Comparison of ENCODE assay signal across 14 mouse cellular contexts in the genomic region with DNA sequence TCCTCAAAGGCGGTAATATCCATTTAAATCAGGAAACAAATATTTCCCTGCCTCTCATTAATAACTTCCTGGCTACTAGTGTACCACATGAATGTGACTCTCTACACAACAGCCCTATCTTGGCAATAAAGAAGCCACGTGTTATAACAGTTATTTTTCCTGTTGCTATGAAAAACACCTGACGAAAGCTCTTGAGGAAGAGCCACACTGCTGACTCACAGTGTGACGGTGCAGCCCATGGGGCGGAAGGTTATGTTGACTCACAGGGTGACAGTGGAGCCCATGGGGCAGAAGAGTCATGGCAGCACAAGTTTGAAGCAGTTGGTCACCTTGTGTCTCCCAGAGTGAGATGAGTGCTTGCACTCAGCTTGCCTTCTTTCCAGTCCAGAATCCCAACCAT. TPM values are rescaled to one million over a fixed set of nuclear protein-coding genes. Genes with fewer than 3 reads are reported as not detected.
A peak's percentile ranks its signal among the peaks of the same experiment; 100 is the strongest.
DNase-seq lines count a peak whose midpoint lies in the region; ATAC-seq and TF ChIP-seq lines count a peak whose summit lies in the region.
"Had no signal": no experiment of that assay in that cellular context is flagged by ENCODE, and none has a peak within 500 bp of the region (broad histone marks: within the 10 kb centered on the region; RNA-seq: fewer than 3 reads in every experiment).

No protein-coding gene starts in this region.

- no peak overlapping the region for H3K4me2 ChIP-seq in liver, embryonic 15.5 days
- H3K4me2 ChIP-seq in stomach, postnatal 0 days (replicated peaks; ENCODE audit: low read depth) = no peak overlapping the region
- H3K4me2 ChIP-seq: forebrain, embryonic 12.5 days; neural tube, embryonic 13.5 days had no signal

- no peaks in the 10 kb centered on the region for H3K27me3 ChIP-seq in liver, embryonic 15.5 days
- H3K27me3 ChIP-seq in stomach, postnatal 0 days (ENCODE audit: control insufficient read depth, insufficient read depth, low read length) = no peaks in the 10 kb centered on the region
- H3K27me3 ChIP-seq: forebrain, embryonic 12.5 days; neural tube, embryonic 13.5 days had no signal

- no peak overlapping the region for H3K27ac ChIP-seq in liver, embryonic 15.5 days (replicated peaks)
- no peak overlapping the region for H3K27ac ChIP-seq in stomach, postnatal 0 days (replicated peaks)
- H3K27ac ChIP-seq: forebrain, embryonic 12.5 days; neural tube, embryonic 13.5 days had no signal

- ATAC-seq in common myeloid progenitor, adult 5-6 weeks (replicated peaks; ENCODE audit: low read depth, poor library complexity, severe bottlenecking) = peak; percentile 89
- peak; percentile 73 for ATAC-seq in liver, embryonic 15.5 days (ENCODE audit: insufficient read depth)
- peak; percentile 93 for ATAC-seq in stomach, postnatal 0 days (ENCODE audit: low FRiP score, low TSS enrichment)

- no peak overlapping the region for H3K4me3 ChIP-seq in liver, embryonic 15.5 days (replicated peaks)
- H3K4me3 ChIP-seq in stomach, postnatal 0 days (ENCODE audit: low read depth, low read length) = no peak overlapping the region
- H3K4me3 ChIP-seq: forebrain, embryonic 12.5 days; neural tube, embryonic 13.5 days had no signal

- TF ChIP-seq CTCF in stomach, postnatal 0 days (IDR thresholded peaks at IDR 0.05; ENCODE audit: low read depth) = no peak

- peak; percentile 13 for DNase-seq in urinary bladder, postnatal 25 days (ENCODE audit: low spot score)
- DNase-seq in urinary bladder, postnatal 10 days (ENCODE audit: low spot score) = no peak
- DNase-seq in stomach, postnatal 0 days (ENCODE audit: low spot score) = peak; percentile 45
- no peak for DNase-seq in layer of hippocampus, postnatal 36 days
- no peak for DNase-seq in kidney, postnatal 4 days
- DNase-seq in cerebellum, adult 8-10 months = no peak
- DNase-seq: gastrocnemius, postnatal 36 days; kidney, postnatal 10 days had no signal

- H3K36me3 ChIP-seq in liver, embryonic 15.5 days (replicated peaks) = no peaks in the 10 kb centered on the region
- H3K36me3 ChIP-seq in stomach, postnatal 0 days (ENCODE audit: control insufficient read depth, insufficient read depth, low read length) = no peaks in the 10 kb centered on the region
- H3K36me3 ChIP-seq: forebrain, embryonic 12.5 days; neural tube, embryonic 13.5 days had no signal

- H3K9me3 ChIP-seq in liver, embryonic 15.5 days (replicated peaks) = no peaks in the 10 kb centered on the region
- no peaks in the 10 kb centered on the region for H3K9me3 ChIP-seq in stomach, postnatal 0 days (ENCODE audit: control insufficient read depth, low read length)
- H3K9me3 ChIP-seq: forebrain, embryonic 12.5 days; neural tube, embryonic 13.5 days had no signal

- 30% methylated on average over 5 of the region's 5 CpGs for WGBS in liver, embryonic 15.5 days (ENCODE audit: insufficient replicate concordance)
- 47% methylated on average over 5 of the region's 5 CpGs for WGBS in stomach, postnatal 0 days

- no peak for TF ChIP-seq EP300 in stomach, postnatal 0 days (optimal IDR thresholded peaks at IDR 0.05)

- peaks cover 25% of the 10 kb centered on the region for H3K4me1 ChIP-seq in liver, embryonic 15.5 days (replicated peaks)
- no peaks in the 10 kb centered on the region for H3K4me1 ChIP-seq in stomach, postnatal 0 days (replicated peaks; ENCODE audit: control insufficient read depth, insufficient read depth)
- H3K4me1 ChIP-seq: forebrain, embryonic 12.5 days; neural tube, embryonic 13.5 days had no signal

- no peak overlapping the region for H3K9ac ChIP-seq in liver, embryonic 15.5 days
- no peak overlapping the region for H3K9ac ChIP-seq in stomach, postnatal 0 days (ENCODE audit: low read length)
- H3K9ac ChIP-seq: forebrain, embryonic 12.5 days; neural tube, embryonic 13.5 days had no signal

RNA-seq across cellular contexts. Expression of gene Gm11027, which starts 5.7 kb away (rescaled TPM):
- total RNA-seq in common myeloid progenitor, adult 5-6 weeks (2017) = not detected in 2 replicates
- polyA plus RNA-seq in liver, embryonic 15.5 days (2015; fragmentation: Nextera tagmentation; extraction: Ambion mirVana) = not detected in 2 replicates
- polyA plus RNA-seq in stomach, postnatal 0 days (2015; fragmentation: Nextera tagmentation; extraction: Ambion mirVana) = not detected in 2 replicates
- not detected for total RNA-seq in layer of hippocampus, postnatal 36 days (2021)
- total RNA-seq: gastrocnemius, postnatal 36 days; heart, postnatal 25 days; left cerebral cortex, postnatal 14 days had no signal
- polyA plus RNA-seq: forebrain, embryonic 12.5 days; neural tube, embryonic 13.5 days had no signal

RNA-seq across cellular contexts. Expression of gene Wdr60, which starts 6.6 kb away (rescaled TPM):
- 11.0 and 16.9 TPM in 2 replicates for total RNA-seq in common myeloid progenitor, adult 5-6 weeks (2017)
- polyA plus RNA-seq in liver, embryonic 15.5 days (2015; fragmentation: Nextera tagmentation; extraction: Ambion mirVana) = 3.1 TPM in 2 replicates
- polyA plus RNA-seq in stomach, postnatal 0 days (2015; fragmentation: Nextera tagmentation; extraction: Ambion mirVana) = 7.7 and 8.5 TPM in 2 replicates
- 10 to 100 TPM; 17.2 to 17.6 TPM for total RNA-seq in layer of hippocampus, postnatal 36 days (2021)

RNA-seq across cellular contexts. Expression of gene Esyt2, which starts 11.5 kb away (rescaled TPM):
- 49.4 and 52.1 TPM in 2 replicates for total RNA-seq in common myeloid progenitor, adult 5-6 weeks (2017)
- polyA plus RNA-seq in liver, embryonic 15.5 days (2015; fragmentation: Nextera tagmentation; extraction: Ambion mirVana) = 9.0 and 11.6 TPM in 2 replicates
- 17.0 and 17.5 TPM in 2 replicates for polyA plus RNA-seq in stomach, postnatal 0 days (2015; fragmentation: Nextera tagmentation; extraction: Ambion mirVana)
- total RNA-seq in layer of hippocampus, postnatal 36 days (2021) = 10 to 100 TPM; 71.7 to 72.9 TPM

Comparison
In these comparisons a context has a peak if more than half of its experiments do, and no peak if none do; other contexts are left out.
1. DNase-seq: peak in urinary bladder, postnatal 25 days (single experiment) and stomach, postnatal 0 days (single experiment); none in urinary bladder, postnatal 10 days (single experiment), layer of hippocampus, postnatal 36 days (0 of 2), kidney, postnatal 4 days (0 of 2) and cerebellum, adult 8-10 months (single experiment).
2. Peak in every context shown above with its lines, with median percentiles within 50 percentile points of each other: ATAC-seq.